Mouse (Mus musculus): ENCODE data around the gene Aldh1l1. TPM values are rescaled to one million over a fixed set of nuclear protein-coding genes. Genes with fewer than 3 reads are reported as not detected.

Gene Aldh1l1
- polyA plus RNA-seq, 1 experiment from 2014 or later: 1.2 TPM

GRCm38 (mm10) chr6:90537941-90538340, 51.7 kb downstream of the Aldh1l1 start:
- Histone ChIP-seq H3K27me3 (ENCODE audit: control insufficient read depth, insufficient read depth, low read length) (no peaks in the 10 kb centered on the region), H3K4me1 (replicated peaks; ENCODE audit: control insufficient read depth, insufficient read depth, low read length) (no peaks in the 10 kb centered on the region), H3K4me3 (ENCODE audit: low read depth, low read length) (no peak overlapping the region), H3K4me2 (ENCODE audit: low read depth, low read length, severe bottlenecking) (no peak overlapping the region), H3K9ac (ENCODE audit: low read length) (no peak overlapping the region), H3K36me3 (ENCODE audit: control insufficient read depth, insufficient read depth, low read length) (no peaks in the 10 kb centered on the region), H3K27ac (ENCODE audit: low read depth, low read length) (no peak overlapping the region), H3K9me3 (ENCODE audit: control insufficient read depth, low read length) (no peaks in the 10 kb centered on the region)
- peak; percentile 87 for DNase-seq (ENCODE audit: low spot score)
- WGBS: 6% methylated on average over 7 of the region's 7 CpGs
- ATAC-seq (replicated peaks; ENCODE audit: low FRiP score): peak; percentile 76

DNA sequence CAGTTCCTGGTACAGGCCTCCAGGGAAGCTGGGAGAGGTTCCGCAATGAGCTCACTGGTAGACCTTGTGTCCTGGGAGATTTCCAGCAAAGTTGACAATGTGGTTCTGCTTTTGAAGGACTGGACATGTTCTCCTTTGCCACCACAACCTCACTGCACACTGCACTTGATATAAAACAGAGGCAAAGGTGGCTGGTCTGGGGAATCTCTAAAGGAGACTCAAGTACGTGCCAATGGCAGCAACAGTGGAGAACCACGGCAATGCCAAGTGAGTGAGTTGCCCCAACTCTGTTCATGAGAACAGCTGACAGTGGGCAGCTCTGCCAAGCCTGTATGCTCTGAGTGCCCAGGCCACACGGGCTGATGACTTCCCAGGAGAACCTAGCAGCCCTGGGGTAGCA, 53.0 kb downstream of the Aldh1l1 start:
- 94% methylated on average over 4 of the region's 4 CpGs for WGBS
- no peak overlapping the region for H3K4me2 ChIP-seq (ENCODE audit: low read depth, low read length, severe bottlenecking)
- no peaks in the 10 kb centered on the region for H3K9me3 ChIP-seq (ENCODE audit: control insufficient read depth, low read length)
- H3K27me3 ChIP-seq (ENCODE audit: control insufficient read depth, insufficient read depth, low read length): no peaks in the 10 kb centered on the region
- H3K27ac ChIP-seq (ENCODE audit: low read depth, low read length): no peak overlapping the region
- ATAC-seq (replicated peaks; ENCODE audit: low FRiP score) (no peak), DNase-seq (ENCODE audit: low spot score) (no peak)
- H3K4me1 ChIP-seq (replicated peaks; ENCODE audit: control insufficient read depth, insufficient read depth, low read length): no peaks in the 10 kb centered on the region
- H3K36me3 ChIP-seq (ENCODE audit: control insufficient read depth, insufficient read depth, low read length): no peaks in the 10 kb centered on the region
- H3K4me3 ChIP-seq (ENCODE audit: low read depth, low read length): no peak overlapping the region
- no peak overlapping the region for H3K9ac ChIP-seq (ENCODE audit: low read length)

GRCm38 (mm10) chr6:90540520-90540919, 54.3 kb downstream of the Aldh1l1 start:
- no peak overlapping the region for H3K27ac ChIP-seq (ENCODE audit: low read depth, low read length)
- DNase-seq (ENCODE audit: low spot score): no peak
- H3K36me3 ChIP-seq (ENCODE audit: control insufficient read depth, insufficient read depth, low read length): no peaks in the 10 kb centered on the region
- no peaks in the 10 kb centered on the region for H3K27me3 ChIP-seq (ENCODE audit: control insufficient read depth, insufficient read depth, low read length)
- no peak overlapping the region for H3K4me3 ChIP-seq (ENCODE audit: low read depth, low read length)
- H3K4me1 ChIP-seq (replicated peaks; ENCODE audit: control insufficient read depth, insufficient read depth, low read length): no peaks in the 10 kb centered on the region
- H3K9me3 ChIP-seq (ENCODE audit: control insufficient read depth, low read length): no peaks in the 10 kb centered on the region
- H3K4me2 ChIP-seq (ENCODE audit: low read depth, low read length, severe bottlenecking): no peak overlapping the region
- WGBS: 90% methylated on average over 1 of the region's 1 CpGs
- no peak for ATAC-seq (replicated peaks; ENCODE audit: low FRiP score)
- H3K9ac ChIP-seq (ENCODE audit: low read length): no peak overlapping the region

DNA sequence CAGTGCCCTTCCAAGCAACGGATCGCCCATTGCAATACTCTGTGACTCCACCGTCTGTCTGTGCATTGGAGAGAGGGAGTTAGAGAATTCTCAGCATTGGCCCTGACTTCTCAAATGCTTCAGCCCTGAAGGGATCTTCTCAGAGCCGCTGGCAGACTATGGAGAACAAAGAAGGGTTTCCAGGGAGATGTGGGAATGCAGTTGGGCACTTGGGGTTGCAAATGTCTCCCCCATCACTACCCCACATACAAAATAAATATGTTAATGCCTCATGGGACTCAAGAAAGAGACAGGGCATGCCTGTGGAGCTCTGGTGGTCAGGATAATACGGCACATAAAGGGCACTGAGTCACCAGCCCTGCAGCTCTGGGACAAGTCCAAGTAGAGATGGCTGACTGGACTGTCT, 55.1 kb downstream of the Aldh1l1 start:
- Histone ChIP-seq H3K9ac (ENCODE audit: low read length) (no peak overlapping the region), H3K4me3 (ENCODE audit: low read depth, low read length) (no peak overlapping the region), H3K4me2 (ENCODE audit: low read depth, low read length, severe bottlenecking) (no peak overlapping the region), H3K36me3 (ENCODE audit: control insufficient read depth, insufficient read depth, low read length) (no peaks in the 10 kb centered on the region), H3K9me3 (ENCODE audit: control insufficient read depth, low read length) (no peaks in the 10 kb centered on the region), H3K27me3 (ENCODE audit: control insufficient read depth, insufficient read depth, low read length) (no peaks in the 10 kb centered on the region), H3K4me1 (replicated peaks; ENCODE audit: control insufficient read depth, insufficient read depth, low read length) (no peaks in the 10 kb centered on the region), H3K27ac (ENCODE audit: low read depth, low read length) (no peak overlapping the region)
- 51% methylated on average over 5 of the region's 5 CpGs for WGBS
- DNase-seq (ENCODE audit: low spot score) (no peak), ATAC-seq (replicated peaks; ENCODE audit: low FRiP score) (0 out of 2 replicates have a peak, but pooled peaks have one; percentile 21)

- no peaks in the 10 kb centered on the region for H3K4me1 ChIP-seq (replicated peaks; ENCODE audit: control insufficient read depth, insufficient read depth, low read length)
- no peaks in the 10 kb centered on the region for H3K36me3 ChIP-seq (ENCODE audit: control insufficient read depth, insufficient read depth, low read length)
- ATAC-seq (replicated peaks; ENCODE audit: low FRiP score) (no peak), DNase-seq (ENCODE audit: low spot score) (no peak)
- H3K4me3 ChIP-seq (ENCODE audit: low read depth, low read length): no peak overlapping the region
- H3K9ac ChIP-seq (ENCODE audit: low read length): no peak overlapping the region
- whole genome bisulfite sequencing: 77% methylated on average over 2 of the region's 2 CpGs
- no peaks in the 10 kb centered on the region for H3K27me3 ChIP-seq (ENCODE audit: control insufficient read depth, insufficient read depth, low read length)
- no peaks in the 10 kb centered on the region for H3K9me3 ChIP-seq (ENCODE audit: control insufficient read depth, low read length)
- no peak overlapping the region for H3K4me2 ChIP-seq (ENCODE audit: low read depth, low read length, severe bottlenecking)
- H3K27ac ChIP-seq (ENCODE audit: low read depth, low read length): no peak overlapping the region
Observed at GRCm38 (mm10) chr6:90544433-90544832, 58.2 kb downstream of the Aldh1l1 start.

GRCm38 (mm10) chr6:90546274-90546673, 60.0 kb downstream of the Aldh1l1 start:
- Histone ChIP-seq H3K36me3 (ENCODE audit: control insufficient read depth, insufficient read depth, low read length) (no peaks in the 10 kb centered on the region), H3K9me3 (ENCODE audit: control insufficient read depth, low read length) (no peaks in the 10 kb centered on the region), H3K27me3 (ENCODE audit: control insufficient read depth, insufficient read depth, low read length) (no peaks in the 10 kb centered on the region; the same call in 1 of the 2 replicates), H3K4me3 (ENCODE audit: low read depth, low read length) (no peak overlapping the region), H3K9ac (ENCODE audit: low read length) (no peak overlapping the region), H3K27ac (ENCODE audit: low read depth, low read length) (no peak overlapping the region), H3K4me2 (ENCODE audit: low read depth, low read length, severe bottlenecking) (no peak overlapping the region), H3K4me1 (replicated peaks; ENCODE audit: control insufficient read depth, insufficient read depth, low read length) (0 out of 2 replicates have a peak, but pooled peaks cover 3% of the 10 kb centered on the region)
- WGBS: 56% methylated on average over 3 of the region's 3 CpGs
- ATAC-seq (replicated peaks; ENCODE audit: low FRiP score): no peak
- DNase-seq (ENCODE audit: low spot score): no peak

- ATAC-seq (replicated peaks; ENCODE audit: low FRiP score): no peak
- Histone ChIP-seq H3K9me3 (ENCODE audit: control insufficient read depth, low read length) (no peaks in the 10 kb centered on the region), H3K4me2 (ENCODE audit: low read depth, low read length, severe bottlenecking) (no peak overlapping the region), H3K36me3 (ENCODE audit: control insufficient read depth, insufficient read depth, low read length) (no peaks in the 10 kb centered on the region), H3K27ac (ENCODE audit: low read depth, low read length) (no peak overlapping the region), H3K4me1 (replicated peaks; ENCODE audit: control insufficient read depth, insufficient read depth, low read length) (0 out of 2 replicates have a peak, but pooled peaks cover 3% of the 10 kb centered on the region), H3K9ac (ENCODE audit: low read length) (no peak overlapping the region), H3K27me3 (ENCODE audit: control insufficient read depth, insufficient read depth, low read length) (no peaks in the 10 kb centered on the region; the same call in 1 of the 2 replicates), H3K4me3 (ENCODE audit: low read depth, low read length) (no peak overlapping the region)
- 91% methylated on average over 3 of the region's 3 CpGs for WGBS
- DNase-seq (ENCODE audit: low spot score): no peak
Observed at GRCm38 (mm10) chr6:90547041-90547440, 60.8 kb downstream of the Aldh1l1 start.

GRCm38 (mm10) chr6:90550161-90550912, 64.1 kb downstream of the Aldh1l1 start:
- H3K4me3 ChIP-seq (ENCODE audit: low read depth, low read length): peak overlapping the region; percentile 3; the same call in 1 of the 2 replicates
- H3K27ac ChIP-seq (ENCODE audit: low read depth, low read length): no peak overlapping the region
- WGBS: 9% methylated on average over 25 of the region's 25 CpGs

GRCm38 (mm10) chr6:90551251-90551650, 65.0 kb downstream of the Aldh1l1 start:
- no peak overlapping the region for H3K4me2 ChIP-seq (ENCODE audit: low read depth, low read length, severe bottlenecking)
- H3K9ac ChIP-seq (ENCODE audit: low read length): no peak overlapping the region
- H3K27me3 ChIP-seq (ENCODE audit: control insufficient read depth, insufficient read depth, low read length): no peaks in the 10 kb centered on the region; the same call in 1 of the 2 replicates
- H3K4me3 ChIP-seq (ENCODE audit: low read depth, low read length): no peak overlapping the region
- H3K27ac ChIP-seq (ENCODE audit: low read depth, low read length): no peak overlapping the region
- DNase-seq (ENCODE audit: low spot score) (no peak), ATAC-seq (replicated peaks; ENCODE audit: low FRiP score) (no peak)
- no peaks in the 10 kb centered on the region for H3K9me3 ChIP-seq (ENCODE audit: control insufficient read depth, low read length)
- no peaks in the 10 kb centered on the region for H3K36me3 ChIP-seq (ENCODE audit: control insufficient read depth, insufficient read depth, low read length)
- 0 out of 2 replicates have a peak, but pooled peaks cover 3% of the 10 kb centered on the region for H3K4me1 ChIP-seq (replicated peaks; ENCODE audit: control insufficient read depth, insufficient read depth, low read length)

More at GRCm38 (mm10) chr6:90550161-90550912, 64.1 kb downstream of the Aldh1l1 start:
- peak; percentile 89 for ATAC-seq (replicated peaks; ENCODE audit: low FRiP score)
- H3K9me3 ChIP-seq (ENCODE audit: control insufficient read depth, low read length): no peaks in the 10 kb centered on the region
- no peaks in the 10 kb centered on the region for H3K36me3 ChIP-seq (ENCODE audit: control insufficient read depth, insufficient read depth, low read length)
- no peaks in the 10 kb centered on the region; the same call in 1 of the 2 replicates for H3K27me3 ChIP-seq (ENCODE audit: control insufficient read depth, insufficient read depth, low read length)
- no peak overlapping the region for H3K9ac ChIP-seq (ENCODE audit: low read length)
- H3K4me1 ChIP-seq (replicated peaks; ENCODE audit: control insufficient read depth, insufficient read depth, low read length): 0 out of 2 replicates have a peak, but pooled peaks cover 3% of the 10 kb centered on the region
- H3K4me2 ChIP-seq (ENCODE audit: low read depth, low read length, severe bottlenecking): peak overlapping the region; percentile 22; the same call in 1 of the 2 replicates
- DNase-seq (ENCODE audit: low spot score): peak; percentile 63

All from forebrain, embryonic 11.5 days (tissue).